Mouse (Mus musculus) mouse embryonic stem cell (cell line): Measurements from ENCODE around the gene Vmn1r172.
"Not testable (repeated sequence)": the region's sequence is repeated elsewhere in the genome, so short reads cannot be mapped to it uniquely, and the experiment has no call there.

ENCODE experiments used
- in situ Hi-C, 2 experiments: fragments of 300-500 bp; cut with MboI; formaldehyde crosslinking; loops; 1 replicate in 1 of 2; 3 replicates in 1 of 2; pipeline ENCODE4 v1.14.3; 2019 to 2020; ENCODE audit warnings: low sequenced_read_pairs in 2 of 2, low pct_unique_long_range_greater_than_20kb in 1 of 2, mixed read lengths in 1 of 2; ENCODE audit not compliant: unreplicated experiment in 1 of 2

Vmn1r172 gene

DNA sequence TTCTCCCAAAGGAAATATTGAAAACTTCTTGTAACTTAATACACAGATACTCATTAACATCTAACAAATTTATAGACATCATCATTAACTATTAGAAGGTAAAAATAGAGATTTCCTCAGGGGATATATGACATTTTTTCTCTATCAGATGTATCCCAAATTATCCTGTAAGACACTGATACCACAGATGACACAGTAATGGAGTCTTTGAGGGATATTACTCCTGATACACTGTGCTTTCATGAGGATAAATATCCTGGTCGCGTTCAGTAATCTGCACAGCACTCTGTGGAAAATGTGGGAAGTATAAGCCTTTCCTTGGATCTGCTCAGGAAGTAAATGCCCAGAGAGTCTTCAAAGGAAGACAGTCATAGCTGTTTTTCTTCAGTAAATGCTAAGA lies at the start of gene Vmn1r172:
Vmn1r172 (plus strand) TSS at position 301 of the 400 bp plus-strand sequence.
- in situ Hi-C loops = no loop called here

DNA sequence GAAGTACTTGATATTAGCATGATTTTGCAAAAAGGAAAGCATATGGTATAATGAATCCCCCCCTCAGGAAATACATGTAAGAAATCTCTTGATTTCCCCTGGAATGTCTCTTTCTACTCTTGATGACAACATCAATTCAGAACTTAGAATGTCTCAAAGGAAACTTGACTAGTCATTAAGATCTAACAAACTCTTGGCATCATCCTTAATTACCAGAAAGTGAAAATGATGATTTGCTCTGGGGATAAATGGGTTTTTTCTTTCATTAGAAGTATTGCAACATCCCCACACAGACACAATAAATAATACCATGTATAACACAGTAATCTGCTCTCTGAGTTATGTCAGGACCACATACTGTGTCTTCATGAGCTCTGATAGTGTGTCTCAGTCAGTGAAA lies 27.7 kb upstream of the Vmn1r172 start, which contains the start of gene Vmn1r171:
Vmn1r171 (plus strand) TSS at position 301 of the 400 bp plus-strand sequence.
- in situ Hi-C loops = no loop called here

DNA sequence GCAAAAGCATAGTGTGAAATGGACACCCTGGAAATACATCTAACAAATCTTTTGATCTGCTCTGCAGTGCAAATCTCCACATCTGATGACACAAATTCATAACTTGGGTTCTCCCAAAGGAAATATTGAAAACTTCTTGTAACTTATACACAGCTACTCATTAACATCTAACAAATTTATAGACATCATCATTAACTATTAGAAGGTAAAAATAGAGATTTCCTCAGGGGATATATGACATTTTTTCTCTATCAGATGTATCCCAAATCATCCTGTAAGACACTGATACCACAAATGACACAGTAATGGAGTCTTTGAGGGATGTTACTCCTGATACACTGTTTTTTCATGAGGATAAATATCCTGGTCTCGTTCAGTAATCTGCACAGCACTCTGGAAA lies 42.3 kb downstream of the Vmn1r172 start, which contains the start of gene Vmn1r173:
Vmn1r173 (plus strand) TSS at position 301 of the 400 bp plus-strand sequence.
- in situ Hi-C loops = not testable (repeated sequence)
